Mouse (Mus musculus) liver, embryonic 15.5 days (tissue): Measurements from ENCODE around the gene Asxl1. TPM values are rescaled to one million over a fixed set of nuclear protein-coding genes. Genes with fewer than 3 reads are reported as not detected.
"Not testable (repeated sequence)": the region's sequence is repeated elsewhere in the genome, so short reads cannot be mapped to it uniquely, and the experiment has no call there.

Experiments
- ATAC-seq: fragments of 200-750 bp; cut with Nextera tagmentation; 2 replicates; pipeline ENCODE4 v1.8.0; 2017; ENCODE audit warnings: moderate number of reproducible peaks, mild to moderate bottlenecking, moderate library complexity; ENCODE audit not compliant: insufficient read depth
- H3K27ac ChIP-seq: fragments of 300-500 bp; sonication (generic); replicated peaks from 2 replicates; pipeline ENCODE4 v1.5.1; 2015; ENCODE audit warnings: mild to moderate bottlenecking, inconsistent platforms
- H3K27me3 ChIP-seq: fragments of 300-500 bp; sonication (generic); 2 replicates; pipeline ENCODE4 v1.6.1; 2015; ENCODE audit warnings: mild to moderate bottlenecking, inconsistent platforms
- H3K36me3 ChIP-seq: fragments of 300-500 bp; sonication (generic); replicated peaks from 2 replicates; pipeline ENCODE4 v1.6.1; 2015; ENCODE audit warnings: moderate library complexity, mild to moderate bottlenecking, inconsistent platforms
- H3K4me1 ChIP-seq: fragments of 300-500 bp; sonication (generic); replicated peaks from 2 replicates; pipeline ENCODE4 v1.6.1; 2015; ENCODE audit warnings: inconsistent platforms
- H3K4me2 ChIP-seq: fragments of 300-500 bp; sonication (generic); 2 replicates; pipeline ENCODE4 v1.6.1; 2015; ENCODE audit warnings: moderate library complexity, mild to moderate bottlenecking, inconsistent platforms
- H3K4me3 ChIP-seq: fragments of 300-500 bp; sonication (generic); replicated peaks from 2 replicates; pipeline ENCODE4 v1.5.1; 2015; ENCODE audit warnings: mild to moderate bottlenecking, inconsistent platforms
- H3K9ac ChIP-seq: fragments of 300-500 bp; sonication (generic); 2 replicates; pipeline ENCODE4 v1.6.1; 2015; ENCODE audit warnings: moderate library complexity, mild to moderate bottlenecking, inconsistent platforms
- H3K9me3 ChIP-seq: fragments of 300-500 bp; sonication (generic); replicated peaks from 2 replicates; pipeline ENCODE4 v1.6.1; 2016; ENCODE audit warnings: inconsistent platforms
- WGBS: fragments of 180-500 bp; shearing (Covaris S2); methylation state at CpG from one replicate; pipeline ENCODE4 v1.1.7; 2015; ENCODE audit warnings: mixed read lengths; ENCODE audit not compliant: insufficient replicate concordance; 5-methylcytosine and 5-hydroxymethylcytosine counted together
- polyA plus RNA-seq: library from polyadenylated mRNA; unstranded; fragments of >200 nt; fragmentation: Nextera tagmentation; extraction: Ambion mirVana; gene quantifications from 2 replicates; pipeline ENCODE4 v1.2.1, GENCODE M21; 2015

Asxl1 gene
- polyA plus RNA-seq, 1 experiment from 2014 or later, result 6.4 TPM

GRCm38 (mm10) chr2:153343191-153343590 is 2.4 kb upstream of the Asxl1 start:
- no peak overlapping the region for H3K4me2 ChIP-seq
- H3K9ac ChIP-seq, result no peak overlapping the region
- H3K27me3 ChIP-seq, result no peaks in the 10 kb centered on the region
- peak overlapping the region; percentile 98 for H3K27ac ChIP-seq
- H3K4me3 ChIP-seq, result no peak overlapping the region
- no peak for ATAC-seq
- peaks cover 42% of the 10 kb centered on the region for H3K4me1 ChIP-seq
- H3K9me3 ChIP-seq, result no peaks in the 10 kb centered on the region
- H3K36me3 ChIP-seq, result 0 out of 2 replicates have a peak, but pooled peaks cover 10% of the 10 kb centered on the region

DNA sequence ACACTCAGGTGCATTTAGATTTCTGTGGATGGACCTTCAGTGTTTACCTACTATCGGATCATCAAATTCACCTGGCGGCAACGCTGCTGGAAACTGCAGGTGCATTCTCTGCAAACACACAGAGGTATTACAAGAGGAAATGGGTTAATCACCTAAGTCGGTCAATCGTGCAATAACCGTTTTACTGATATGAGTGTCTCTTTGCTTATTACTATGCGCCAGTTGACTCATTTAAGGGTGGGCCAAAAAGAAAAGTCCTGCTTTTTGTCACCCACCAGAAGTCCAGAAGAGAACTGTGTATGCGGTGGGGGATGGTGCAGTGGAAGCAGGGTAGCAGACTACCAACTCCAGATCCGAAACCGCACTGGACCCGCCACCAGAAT is 567 bp upstream of the Asxl1 start:
- no peaks in the 10 kb centered on the region for H3K27me3 ChIP-seq
- H3K36me3 ChIP-seq, result 0 out of 2 replicates have a peak, but pooled peaks cover 10% of the 10 kb centered on the region
- H3K4me2 ChIP-seq, result peak overlapping the region; percentile 78
- H3K27ac ChIP-seq, result peak overlapping the region; percentile 98
- H3K9ac ChIP-seq, result peak overlapping the region; percentile 93
- no peaks in the 10 kb centered on the region for H3K9me3 ChIP-seq
- H3K4me3 ChIP-seq, result peak overlapping the region; percentile 93
- peaks cover 58% of the 10 kb centered on the region for H3K4me1 ChIP-seq
- 4% methylated on average over 11 of the region's 11 CpGs for WGBS
- peak; percentile 2 for ATAC-seq

DNA sequence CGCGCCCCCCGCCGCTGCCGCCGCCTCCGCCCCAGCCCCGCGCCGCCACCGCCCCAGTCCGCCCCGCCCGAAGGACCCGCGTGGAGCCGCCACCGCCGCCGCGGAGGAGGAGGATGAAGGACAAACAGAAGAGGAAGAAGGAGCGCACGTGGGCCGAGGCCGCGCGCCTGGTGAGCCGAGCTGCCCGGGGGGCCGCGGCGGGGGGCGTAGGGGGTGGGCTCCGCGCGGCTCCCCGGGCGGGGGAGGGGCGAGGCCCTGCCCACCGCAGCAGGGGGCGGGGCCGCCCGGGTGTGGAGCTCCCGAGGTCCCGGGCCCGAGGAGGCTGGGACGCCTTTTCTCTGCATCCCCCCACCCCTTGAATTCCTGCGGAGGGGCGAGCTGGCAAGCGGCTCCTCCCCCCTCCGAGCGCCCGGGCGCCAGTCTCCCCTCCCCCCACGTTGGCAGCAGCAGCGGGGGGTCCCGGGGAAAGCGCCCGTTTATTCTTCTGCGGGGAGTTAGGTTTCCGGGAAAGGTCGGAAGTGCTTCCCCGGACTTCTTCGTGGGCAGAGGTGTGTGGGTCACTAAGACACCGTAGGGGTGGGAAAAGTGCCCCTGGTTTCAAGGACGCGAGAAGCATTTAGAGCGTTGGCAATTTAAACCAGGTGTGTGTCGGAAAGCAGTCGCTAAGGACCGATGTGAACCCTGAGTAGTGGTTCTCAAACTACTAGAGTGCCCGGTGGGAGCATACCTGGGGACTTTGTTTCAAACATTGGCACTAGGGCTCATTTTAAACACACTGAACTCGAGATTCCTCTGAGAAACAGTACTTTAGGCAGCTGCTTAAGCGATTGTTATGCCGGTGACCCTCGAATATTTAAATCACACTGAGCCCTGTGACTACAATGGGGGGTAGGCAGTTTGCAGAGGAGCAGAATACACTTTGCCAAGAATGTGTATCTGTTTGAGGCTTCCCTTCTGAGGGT is 873 bp downstream of the Asxl1 start:
- peak overlapping the region; percentile 93 for H3K9ac ChIP-seq
- peak; percentile 51 for ATAC-seq
- peaks cover 72% of the 10 kb centered on the region for H3K4me1 ChIP-seq
- peak overlapping the region; percentile 93 for H3K4me3 ChIP-seq
- 0% methylated on average over 56 of the region's 76 CpGs for WGBS
- peak overlapping the region; percentile 78 for H3K4me2 ChIP-seq
- peak overlapping the region; percentile 98 for H3K27ac ChIP-seq
- 0 out of 2 replicates have a peak, but pooled peaks cover 10% of the 10 kb centered on the region for H3K36me3 ChIP-seq
- H3K9me3 ChIP-seq, result no peaks in the 10 kb centered on the region
- H3K27me3 ChIP-seq, result no peaks in the 10 kb centered on the region

DNA sequence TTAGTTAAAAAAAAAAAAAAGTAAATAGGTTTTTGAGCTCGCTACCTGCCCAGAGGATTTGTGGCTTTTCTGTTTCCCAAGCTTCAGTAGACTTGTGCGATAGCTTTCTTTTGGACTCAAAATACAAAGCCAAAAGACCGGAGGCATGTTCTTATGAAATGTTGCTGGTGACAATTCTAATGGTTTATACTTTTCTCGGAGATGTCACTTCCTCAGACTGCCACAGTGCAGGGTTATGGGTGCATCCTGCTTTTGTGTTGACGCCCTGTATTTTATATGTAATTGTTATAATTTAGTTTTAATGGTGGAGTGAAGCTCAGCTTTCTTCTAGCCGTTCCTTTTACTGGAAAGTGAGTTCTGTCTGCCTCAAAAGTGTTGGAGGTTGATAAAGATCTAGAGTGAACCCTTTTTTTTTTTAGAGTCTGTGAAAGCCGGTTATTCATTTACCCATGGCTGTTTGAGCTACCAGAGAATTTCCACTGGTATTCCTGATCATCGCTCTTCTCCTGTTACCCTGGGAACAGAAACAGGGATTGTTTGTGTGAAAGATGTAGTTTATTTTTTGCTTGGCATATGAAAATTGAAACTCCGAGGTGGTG is 1.7 kb downstream of the Asxl1 start:
- H3K36me3 ChIP-seq, result peaks cover 7% of the 10 kb centered on the region
- WGBS, result 2% methylated on average over 9 of the region's 9 CpGs
- H3K4me1 ChIP-seq, result peaks cover 73% of the 10 kb centered on the region

DNA sequence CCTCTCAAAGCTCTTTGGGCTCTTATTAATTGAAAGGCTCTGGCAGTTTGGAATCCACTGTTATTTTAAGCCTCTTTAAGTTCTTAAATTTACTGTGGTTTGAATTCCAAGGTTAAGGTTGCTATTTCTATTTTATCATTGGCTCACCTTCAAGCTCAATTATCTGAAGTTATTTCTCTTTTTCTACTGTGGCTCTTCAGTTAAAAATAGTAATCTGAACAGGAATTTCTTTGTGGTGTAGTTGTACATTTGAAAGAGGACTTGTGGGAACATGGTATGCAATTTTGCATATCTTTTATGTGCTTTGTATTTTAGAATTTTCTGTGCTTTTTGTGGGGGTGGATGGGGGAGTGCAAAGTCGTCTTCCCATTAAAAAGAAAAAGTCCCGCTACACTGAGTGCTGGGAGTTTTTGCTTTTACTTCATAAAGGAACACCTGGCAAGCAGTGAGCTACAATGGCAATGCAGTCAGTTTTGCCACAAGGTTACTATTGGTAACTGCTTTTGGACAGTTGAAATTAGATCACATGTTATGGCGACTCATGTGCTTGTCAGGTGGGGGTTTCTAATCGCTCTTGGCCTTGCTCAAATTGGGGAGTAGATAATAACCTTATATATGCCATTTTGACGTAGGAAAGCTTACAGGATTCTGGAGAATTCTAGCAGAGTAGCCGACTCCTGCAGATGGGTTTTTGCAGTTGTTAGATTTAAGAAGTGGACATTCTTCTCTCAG is 2.6 kb downstream of the Asxl1 start:
- Histone ChIP-seq H3K27me3 (no peaks in the 10 kb centered on the region), H3K9ac (peak overlapping the region; percentile 28), H3K36me3 (peaks cover 13% of the 10 kb centered on the region), H3K9me3 (no peaks in the 10 kb centered on the region), H3K4me3 (peak overlapping the region; percentile 93), H3K4me2 (peak overlapping the region; percentile 78), H3K4me1 (peaks cover 64% of the 10 kb centered on the region), H3K27ac (peak overlapping the region; percentile 54)
- no peak for ATAC-seq
- 22% methylated on average over 6 of the region's 6 CpGs for WGBS

More for the DNA sequence above, 1.7 kb downstream of the Asxl1 start:
- peak overlapping the region; percentile 98 for H3K27ac ChIP-seq
- H3K4me3 ChIP-seq, result peak overlapping the region; percentile 93
- peak overlapping the region; percentile 78 for H3K4me2 ChIP-seq
- H3K9me3 ChIP-seq, result no peaks in the 10 kb centered on the region
- H3K9ac ChIP-seq, result peak overlapping the region; percentile 93
- ATAC-seq, result no peak
- no peaks in the 10 kb centered on the region for H3K27me3 ChIP-seq

DNA sequence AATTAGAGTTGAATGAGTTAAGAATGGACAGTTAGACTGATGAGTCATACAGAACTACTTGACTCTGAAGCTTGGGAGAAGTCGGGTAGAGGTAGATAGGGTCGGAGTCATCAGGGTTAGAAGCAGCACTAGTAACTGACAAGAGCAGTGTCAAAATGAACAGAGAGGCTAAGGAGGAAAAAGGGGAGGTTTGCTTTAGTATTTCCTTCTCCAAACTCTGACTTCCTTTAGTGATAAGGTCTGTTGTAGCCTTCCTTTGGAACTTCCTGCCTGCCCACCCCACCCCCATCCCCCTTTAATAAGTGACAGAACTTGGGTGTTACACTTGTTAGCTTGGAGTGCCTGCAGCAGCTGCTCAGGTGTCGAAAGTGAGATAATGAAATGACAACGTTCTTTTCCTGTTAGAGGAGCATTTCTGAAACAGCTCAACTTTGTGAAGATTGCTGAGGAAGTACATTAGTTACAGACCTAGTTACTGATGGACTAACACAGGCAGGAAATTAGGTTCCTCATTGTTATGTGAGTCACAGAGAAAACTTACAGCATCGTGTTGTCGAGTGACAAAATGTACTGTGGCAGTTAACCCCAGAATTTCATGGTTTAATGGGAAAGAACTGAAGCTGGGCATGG is 5.0 kb downstream of the Asxl1 start:
- Histone ChIP-seq H3K27me3 (no peaks in the 10 kb centered on the region), H3K4me2 (peak overlapping the region; percentile 55), H3K4me3 (peak overlapping the region; percentile 14), H3K27ac (peak overlapping the region; percentile 86), H3K4me1 (peaks cover 47% of the 10 kb centered on the region), H3K9ac (peak overlapping the region; percentile 25; the same call in 1 of the 2 replicates), H3K36me3 (peaks cover 32% of the 10 kb centered on the region), H3K9me3 (no peaks in the 10 kb centered on the region)
- ATAC-seq, result peak; percentile 26
- 2% methylated on average over 6 of the region's 6 CpGs for WGBS

DNA sequence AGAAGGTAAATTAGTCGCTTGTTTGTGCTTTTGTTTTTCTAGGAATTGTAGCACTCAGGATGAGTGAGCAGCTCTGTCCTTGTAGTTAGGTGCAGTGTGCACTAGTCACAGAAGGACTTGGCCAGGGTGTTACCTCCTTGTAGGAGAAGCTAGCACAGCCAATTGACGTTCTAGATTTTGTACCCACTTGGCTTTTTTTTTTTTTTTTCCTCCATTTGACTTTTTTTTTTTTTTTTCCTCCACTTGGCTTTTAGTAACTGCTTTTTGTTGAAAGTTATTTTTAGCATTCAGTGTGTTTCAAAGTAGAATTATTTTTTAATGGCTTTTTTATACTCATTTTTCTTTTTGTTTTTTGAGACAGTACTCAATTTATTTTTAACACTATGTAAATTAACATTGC is 9.0 kb downstream of the Asxl1 start:
- H3K36me3 ChIP-seq, result peaks cover 69% of the 10 kb centered on the region
- H3K4me3 ChIP-seq, result no peak overlapping the region
- WGBS, result 74% methylated on average over 2 of the region's 2 CpGs
- H3K9ac ChIP-seq, result no peak overlapping the region
- peaks cover 27% of the 10 kb centered on the region for H3K4me1 ChIP-seq
- no peak overlapping the region for H3K27ac ChIP-seq
- no peak for ATAC-seq
- H3K9me3 ChIP-seq, result no peaks in the 10 kb centered on the region
- H3K4me2 ChIP-seq, result no peak overlapping the region
- no peaks in the 10 kb centered on the region for H3K27me3 ChIP-seq

GRCm38 (mm10) chr2:153356784-153357183 is 11.2 kb downstream of the Asxl1 start:
- no peak for ATAC-seq
- 82% methylated on average over 4 of the region's 4 CpGs for WGBS
- H3K27me3 ChIP-seq, result no peaks in the 10 kb centered on the region
- H3K36me3 ChIP-seq, result peaks cover 85% of the 10 kb centered on the region
- H3K4me3 ChIP-seq, result no peak overlapping the region
- no peak overlapping the region for H3K4me2 ChIP-seq
- H3K4me1 ChIP-seq, result peaks cover 13% of the 10 kb centered on the region; the same call in 1 of the 2 replicates
- no peaks in the 10 kb centered on the region for H3K9me3 ChIP-seq
- no peak overlapping the region for H3K27ac ChIP-seq
- no peak overlapping the region for H3K9ac ChIP-seq

DNA sequence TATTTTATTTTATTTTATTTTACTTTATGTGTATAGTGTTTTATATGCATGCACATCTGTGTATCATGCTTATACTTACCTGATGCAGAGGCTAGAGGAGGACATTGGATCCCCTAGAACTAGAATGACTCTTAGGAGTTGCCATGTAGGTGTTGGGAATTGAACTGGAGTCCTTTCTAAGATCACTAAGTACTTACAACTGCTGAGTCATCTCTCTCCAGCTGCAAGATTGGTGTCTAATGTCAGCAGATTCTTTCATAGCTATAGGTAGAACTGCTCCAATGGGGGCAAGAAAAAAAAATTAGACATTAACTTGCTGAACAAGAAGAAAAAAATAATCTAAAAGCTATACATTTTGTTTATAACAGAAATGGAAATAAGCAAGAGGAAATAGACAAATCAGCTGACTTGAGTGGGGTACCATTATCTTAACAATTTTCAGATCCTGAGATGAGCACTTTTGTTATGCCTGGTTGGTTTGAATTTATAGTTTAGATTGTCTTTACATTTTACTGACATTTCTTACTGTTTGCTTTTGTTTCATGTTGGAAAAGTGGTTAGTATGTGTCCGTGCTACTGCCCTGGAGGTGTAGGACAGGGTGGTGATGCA is 15.6 kb downstream of the Asxl1 start:
- peaks cover 8% of the 10 kb centered on the region; the same call in 1 of the 2 replicates for H3K4me1 ChIP-seq
- peaks cover 85% of the 10 kb centered on the region for H3K36me3 ChIP-seq
- H3K4me3 ChIP-seq, result no peak overlapping the region
- no peak overlapping the region for H3K4me2 ChIP-seq
- no peak overlapping the region for H3K9ac ChIP-seq
- no peaks in the 10 kb centered on the region for H3K9me3 ChIP-seq
- ATAC-seq, result no peak
- WGBS, result 96% methylated on average over 1 of the region's 1 CpGs
- H3K27ac ChIP-seq, result 0 out of 2 replicates have a peak overlapping the region, but pooled peaks have one; percentile 14
- no peaks in the 10 kb centered on the region for H3K27me3 ChIP-seq

DNA sequence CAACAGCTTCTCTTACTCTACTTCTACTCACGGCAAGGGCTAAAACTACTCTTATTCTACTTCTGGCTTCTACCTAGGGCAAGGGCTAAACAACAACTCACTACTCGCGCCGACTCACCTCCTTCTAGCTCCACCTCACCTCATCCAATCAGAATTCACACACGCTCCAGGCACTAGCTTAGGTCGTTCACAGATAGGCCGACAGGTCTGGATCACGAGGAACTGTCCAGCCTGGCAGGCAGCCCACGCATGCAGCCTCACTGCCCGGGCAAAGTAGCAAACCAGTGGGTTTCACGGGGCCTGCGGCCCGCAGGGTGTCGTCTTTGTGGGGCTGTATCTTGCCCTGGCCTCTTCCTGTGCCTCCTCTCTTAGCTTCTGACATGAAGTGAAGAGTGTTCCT is 18.9 kb downstream of the Asxl1 start:
- not testable (repeated sequence) for H3K4me1 ChIP-seq, H3K4me2 ChIP-seq, H3K27me3 ChIP-seq, H3K9me3 ChIP-seq, H3K4me3 ChIP-seq, H3K9ac ChIP-seq, H3K27ac ChIP-seq, ATAC-seq
- peaks cover 84% of the 10 kb centered on the region for H3K36me3 ChIP-seq
- WGBS, result 84% methylated on average over 14 of the region's 14 CpGs
